Mouse (Mus musculus): ENCODE data around the gene Tmem95. TPM values are rescaled to one million over a fixed set of nuclear protein-coding genes. Genes with fewer than 3 reads are reported as not detected.

The Tmem95 gene
- not detected in 2 replicates for polyA plus RNA-seq (2015; fragmentation: Nextera tagmentation; extraction: Ambion mirVana)

DNA sequence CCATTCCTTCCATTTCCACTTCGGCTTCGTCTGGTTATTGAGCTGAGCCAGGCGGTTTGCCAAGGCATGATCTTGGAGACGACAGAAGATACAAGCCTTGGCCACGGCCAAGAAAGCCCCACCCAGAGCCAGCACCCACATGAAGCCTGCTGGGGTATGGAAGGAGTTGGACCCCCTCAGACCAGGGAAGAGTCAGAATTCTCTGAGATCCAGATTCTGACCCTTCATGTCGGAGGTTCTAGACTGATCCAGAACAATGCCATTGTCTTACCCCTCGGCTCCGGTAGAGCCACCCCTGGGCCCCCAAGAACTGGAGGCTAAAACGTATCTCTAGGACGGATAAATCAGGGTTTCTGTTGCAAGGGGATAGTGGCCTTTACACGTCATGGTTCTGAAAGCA lies at the start of gene Tmem95:
Gene Tmem95, minus strand, starts transcription at position 141 of the 400 bp plus-strand sequence.
- peak within 1 kb of the TSS; percentile 68 for H3K9ac ChIP-seq
- H3K27ac ChIP-seq (replicated peaks), result no peak within 1 kb of the TSS

GRCm38 (mm10) chr11:69927501-69927900 lies 49.7 kb upstream of the Tmem95 start:
- no peak overlapping the region for H3K27ac ChIP-seq (replicated peaks)
- WGBS, result 88% methylated on average over 2 of the region's 2 CpGs
- no peak overlapping the region for H3K4me3 ChIP-seq
- no peak for ATAC-seq (ENCODE audit: extremely low read depth, insufficient number of reproducible peaks, low FRiP score, low TSS enrichment)
- H3K9ac ChIP-seq, result no peak overlapping the region
- no peaks in the 10 kb centered on the region for H3K36me3 ChIP-seq
- H3K4me1 ChIP-seq, result peaks cover 4% of the 10 kb centered on the region
- no peaks in the 10 kb centered on the region for H3K27me3 ChIP-seq (replicated peaks)
- no peaks in the 10 kb centered on the region for H3K9me3 ChIP-seq
- H3K4me2 ChIP-seq, result no peak overlapping the region

More for the DNA sequence above, at the start of gene Tmem95:
- WGBS, result 80% methylated on average over 11 of the region's 11 CpGs
- Histone ChIP-seq H3K4me3 (peak within 1 kb of the TSS; percentile 32), H3K27me3 (replicated peaks) (no peaks in the 10 kb centered on the region), H3K36me3 (no peaks in the 10 kb centered on the region), H3K4me2 (peak within 1 kb of the TSS; percentile 91), H3K4me1 (peaks cover 53% of the 10 kb centered on the region), H3K9me3 (no peaks in the 10 kb centered on the region)
- no peak for ATAC-seq (ENCODE audit: extremely low read depth, insufficient number of reproducible peaks, low FRiP score, low TSS enrichment)

DNA sequence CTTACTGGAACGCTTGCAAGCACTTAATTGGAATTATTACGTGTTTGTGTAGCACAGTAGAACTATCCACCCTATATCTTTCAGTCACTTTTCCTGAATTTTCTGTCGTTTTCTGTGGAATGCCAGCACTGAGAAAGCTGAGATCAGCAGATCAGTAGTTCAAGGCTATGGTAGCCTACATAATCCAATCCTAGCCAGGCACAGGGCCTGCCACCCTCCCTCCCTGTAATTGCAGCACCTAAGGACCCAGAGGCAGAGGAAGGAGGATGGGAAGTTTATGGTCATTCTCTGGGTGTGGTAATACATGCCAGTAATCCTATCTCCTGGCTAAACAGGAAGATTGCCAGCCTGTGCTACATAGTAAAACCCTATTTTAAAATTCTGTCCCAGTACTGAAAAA lies 45.0 kb upstream of the Tmem95 start:
- Histone ChIP-seq H3K4me1 (peaks cover 28% of the 10 kb centered on the region), H3K9ac (peak overlapping the region; percentile 86; the same call in 1 of the 2 replicates), H3K4me3 (peak overlapping the region; percentile 91), H3K4me2 (peak overlapping the region; percentile 83), H3K36me3 (peaks cover 14% of the 10 kb centered on the region), H3K27ac (replicated peaks) (peak overlapping the region; percentile 99; the same call in 1 of the 2 replicates), H3K27me3 (replicated peaks) (no peaks in the 10 kb centered on the region), H3K9me3 (no peaks in the 10 kb centered on the region)
- ATAC-seq (ENCODE audit: extremely low read depth, insufficient number of reproducible peaks, low FRiP score, low TSS enrichment), result no peak
- 64% methylated on average over 3 of the region's 3 CpGs for WGBS

GRCm38 (mm10) chr11:69922012-69922756 lies 44.4 kb upstream of the Tmem95 start:
- H3K4me2 ChIP-seq, result peak overlapping the region; percentile 83
- H3K36me3 ChIP-seq, result peaks cover 20% of the 10 kb centered on the region
- no peaks in the 10 kb centered on the region for H3K27me3 ChIP-seq (replicated peaks)
- peak overlapping the region; percentile 86 for H3K9ac ChIP-seq
- ATAC-seq (ENCODE audit: extremely low read depth, insufficient number of reproducible peaks, low FRiP score, low TSS enrichment), result no peak
- H3K27ac ChIP-seq (replicated peaks), result peak overlapping the region; percentile 99
- H3K4me1 ChIP-seq, result peaks cover 34% of the 10 kb centered on the region
- H3K9me3 ChIP-seq, result no peaks in the 10 kb centered on the region
- peak overlapping the region; percentile 91 for H3K4me3 ChIP-seq
- WGBS, result 3% methylated on average over 12 of the region's 12 CpGs

GRCm38 (mm10) chr11:69921114-69922011 lies 43.5 kb upstream of the Tmem95 start, which contains the start of gene Eif5a:
Gene Eif5a (minus strand): TSS chr11:69921958.
- Histone ChIP-seq H3K27me3 (replicated peaks) (no peaks in the 10 kb centered on the region), H3K27ac (replicated peaks) (peak within 1 kb of the TSS; percentile 99), H3K4me2 (peak within 1 kb of the TSS; percentile 97), H3K4me1 (peaks cover 42% of the 10 kb centered on the region), H3K9ac (peak within 1 kb of the TSS; percentile 99), H3K9me3 (no peaks in the 10 kb centered on the region), H3K4me3 (peak within 1 kb of the TSS; percentile 91), H3K36me3 (peaks cover 28% of the 10 kb centered on the region)
- ATAC-seq (ENCODE audit: extremely low read depth, insufficient number of reproducible peaks, low FRiP score, low TSS enrichment), result peak; percentile 94
- under 1% methylated on average over 78 of the region's 78 CpGs for WGBS

- ATAC-seq (ENCODE audit: extremely low read depth, insufficient number of reproducible peaks, low FRiP score, low TSS enrichment), result peak; percentile 17
- under 1% methylated on average over 62 of the region's 65 CpGs for WGBS
- H3K27ac ChIP-seq (replicated peaks), result peak overlapping the region; percentile 99
Observed at GRCm38 (mm10) chr11:69920266-69921031, 42.6 kb upstream of the Tmem95 start.

DNA sequence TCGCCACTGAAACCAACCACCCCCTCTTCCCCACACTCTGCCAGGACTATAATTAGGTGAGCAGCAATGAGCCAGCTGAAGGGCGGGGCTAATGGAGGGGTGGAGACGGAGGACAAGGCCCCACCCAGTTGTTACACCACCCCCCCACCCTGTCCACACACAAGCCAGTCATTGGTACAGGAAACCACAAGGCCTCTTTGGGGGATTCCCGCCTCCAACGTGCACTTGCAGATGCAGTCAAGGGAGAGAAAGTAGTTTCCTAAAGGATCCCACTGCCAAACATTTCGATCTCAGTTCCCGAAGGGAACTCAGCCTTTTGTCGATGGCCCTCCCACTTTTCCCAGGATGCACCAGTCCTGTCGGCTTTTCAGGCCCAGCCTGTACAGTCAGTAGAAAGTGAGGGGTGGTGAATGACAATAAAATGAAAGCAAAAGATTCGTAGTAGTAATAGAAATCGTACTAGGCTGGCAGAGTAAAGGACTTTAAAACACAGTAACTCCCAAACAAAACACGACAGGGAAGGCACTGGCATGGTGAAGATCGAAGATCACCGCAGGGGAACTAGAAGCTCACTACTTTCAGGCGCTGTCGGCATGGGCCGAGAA lies 41.9 kb upstream of the Tmem95 start:
- H3K36me3 ChIP-seq, result peaks cover 44% of the 10 kb centered on the region
- H3K27ac ChIP-seq (replicated peaks), result peak overlapping the region; percentile 99
- peak overlapping the region; percentile 91 for H3K4me3 ChIP-seq
- under 1% methylated on average over 17 of the region's 17 CpGs for WGBS
- ATAC-seq (ENCODE audit: extremely low read depth, insufficient number of reproducible peaks, low FRiP score, low TSS enrichment), result 0 out of 2 replicates have a peak, but pooled peaks have one; percentile 26
- no peaks in the 10 kb centered on the region for H3K27me3 ChIP-seq (replicated peaks)
- peaks cover 58% of the 10 kb centered on the region for H3K4me1 ChIP-seq
- H3K9me3 ChIP-seq, result no peaks in the 10 kb centered on the region
- peak overlapping the region; percentile 99 for H3K9ac ChIP-seq
- peak overlapping the region; percentile 97 for H3K4me2 ChIP-seq

More at GRCm38 (mm10) chr11:69920266-69921031, 42.6 kb upstream of the Tmem95 start:
- Histone ChIP-seq H3K36me3 (peaks cover 37% of the 10 kb centered on the region), H3K4me1 (peaks cover 51% of the 10 kb centered on the region), H3K9ac (peak overlapping the region; percentile 99), H3K4me2 (peak overlapping the region; percentile 97), H3K4me3 (peak overlapping the region; percentile 91), H3K27me3 (replicated peaks) (no peaks in the 10 kb centered on the region), H3K9me3 (no peaks in the 10 kb centered on the region)

GRCm38 (mm10) chr11:69919053-69919452 lies 41.2 kb upstream of the Tmem95 start:
- ATAC-seq (ENCODE audit: extremely low read depth, insufficient number of reproducible peaks, low FRiP score, low TSS enrichment), result no peak
- 68% methylated on average over 9 of the region's 9 CpGs for WGBS
- peak overlapping the region; percentile 91 for H3K4me3 ChIP-seq

DNA sequence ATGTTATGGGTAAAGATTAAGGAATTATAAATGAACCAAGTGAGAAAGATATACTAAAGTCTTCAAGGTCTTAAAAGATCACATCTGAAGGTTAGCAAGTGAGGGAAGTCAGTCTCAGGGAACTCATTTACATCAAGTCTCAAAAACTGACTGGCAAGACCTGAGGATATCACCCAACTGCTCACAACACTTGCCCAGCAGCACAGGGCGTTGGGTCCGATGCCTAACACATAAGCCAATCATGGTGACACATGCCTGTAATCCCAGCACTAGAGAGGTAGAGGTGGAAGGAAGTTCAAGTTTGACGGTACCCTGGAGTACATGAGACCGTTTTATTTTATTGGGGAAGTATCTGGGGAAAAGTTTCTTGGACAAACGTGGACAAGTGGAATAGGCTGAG lies 40.3 kb upstream of the Tmem95 start:
- WGBS, result 81% methylated on average over 5 of the region's 5 CpGs
- no peak overlapping the region for H3K4me2 ChIP-seq
- H3K27ac ChIP-seq (replicated peaks), result no peak overlapping the region
- ATAC-seq (ENCODE audit: extremely low read depth, insufficient number of reproducible peaks, low FRiP score, low TSS enrichment), result no peak
- H3K9me3 ChIP-seq, result no peaks in the 10 kb centered on the region
- no peaks in the 10 kb centered on the region for H3K27me3 ChIP-seq (replicated peaks)
- peaks cover 68% of the 10 kb centered on the region for H3K4me1 ChIP-seq
- 0 out of 2 replicates have a peak overlapping the region, but pooled peaks have one; percentile 91 for H3K4me3 ChIP-seq
- no peak overlapping the region for H3K9ac ChIP-seq
- peaks cover 49% of the 10 kb centered on the region for H3K36me3 ChIP-seq

More at GRCm38 (mm10) chr11:69919053-69919452, 41.2 kb upstream of the Tmem95 start:
- H3K36me3 ChIP-seq, result peaks cover 45% of the 10 kb centered on the region
- H3K4me2 ChIP-seq, result peak overlapping the region; percentile 97
- H3K27ac ChIP-seq (replicated peaks), result peak overlapping the region; percentile 99
- peaks cover 63% of the 10 kb centered on the region for H3K4me1 ChIP-seq
- peak overlapping the region; percentile 99 for H3K9ac ChIP-seq
- H3K27me3 ChIP-seq (replicated peaks), result no peaks in the 10 kb centered on the region
- H3K9me3 ChIP-seq, result no peaks in the 10 kb centered on the region

DNA sequence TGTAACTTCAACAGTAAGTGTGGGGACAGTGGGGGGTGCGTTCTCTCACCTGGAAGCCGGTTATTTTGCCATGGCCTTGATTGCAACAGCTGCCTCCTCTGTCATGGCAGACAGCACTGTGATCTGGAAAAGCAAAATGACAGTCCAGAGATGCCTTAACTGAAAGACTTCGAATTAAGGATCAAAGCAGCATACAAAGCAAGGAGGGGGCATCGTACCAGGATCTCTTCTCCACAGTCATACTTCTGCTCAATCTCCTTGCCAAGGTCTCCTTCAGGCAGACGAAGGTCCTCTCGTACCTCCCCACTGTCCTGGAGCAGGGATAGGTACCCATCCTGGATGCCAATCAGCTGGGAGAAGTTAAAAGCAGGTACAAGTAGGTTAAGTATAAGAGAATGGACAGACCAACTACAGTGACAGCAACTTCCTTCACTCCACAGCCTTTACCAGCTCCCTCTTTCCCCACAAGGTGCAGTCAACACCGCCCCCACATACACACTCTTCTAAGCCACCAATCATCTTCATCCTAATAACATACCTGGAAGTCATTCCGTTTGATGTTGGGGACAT lies 39.6 kb upstream of the Tmem95 start:
- no peak for ATAC-seq (ENCODE audit: extremely low read depth, insufficient number of reproducible peaks, low FRiP score, low TSS enrichment)
- WGBS, result 83% methylated on average over 8 of the region's 8 CpGs

More for the DNA sequence above, 39.6 kb upstream of the Tmem95 start:
- Histone ChIP-seq H3K27me3 (replicated peaks) (no peaks in the 10 kb centered on the region), H3K9me3 (no peaks in the 10 kb centered on the region), H3K27ac (replicated peaks) (no peak overlapping the region), H3K4me1 (peaks cover 66% of the 10 kb centered on the region), H3K4me3 (no peak overlapping the region), H3K9ac (no peak overlapping the region), H3K36me3 (peaks cover 56% of the 10 kb centered on the region), H3K4me2 (peak overlapping the region; percentile 91; the same call in 1 of the 2 replicates)
